Mouse (Mus musculus): ENCODE measurements around the gene Cul5.
A peak's percentile ranks its signal among the peaks of the same experiment; 100 is the strongest.

Cul5 gene

DNA sequence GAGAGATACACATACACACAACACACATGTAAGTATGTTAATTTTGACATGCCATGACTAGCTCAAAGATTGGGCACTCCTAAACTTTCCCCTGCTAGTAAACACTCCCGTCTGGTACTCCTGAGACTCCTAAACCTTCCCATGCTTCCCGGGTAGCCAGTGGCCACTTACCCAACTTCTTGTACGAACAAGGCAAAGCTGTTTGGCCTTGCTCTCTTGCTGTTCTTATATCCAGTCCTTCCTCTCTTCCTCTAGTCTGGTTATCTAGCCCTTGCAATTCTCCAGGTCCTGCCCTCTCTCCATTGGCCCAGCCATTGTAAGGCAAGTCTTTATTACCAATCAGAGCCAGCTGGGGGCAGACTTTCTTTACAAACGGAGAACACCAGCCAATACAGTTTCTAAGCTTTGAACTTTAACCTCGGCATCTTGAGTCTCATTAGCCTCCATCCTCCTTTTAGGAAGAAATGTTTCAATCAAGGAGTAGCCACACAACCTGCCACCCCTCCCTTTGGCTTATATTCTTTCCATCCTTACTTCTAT, at the start of gene Cul5:
Gene Cul5 (minus strand): TSS at position 335 of the 540 bp plus-strand sequence.
- peak in 1 of 2 experiments; percentile 39 for DNase-seq

- peak; percentile 82 for DNase-seq
Measured at GRCm38 (mm10) chr9:53705992-53706696, 36.3 kb upstream of the Cul5 start, which contains the start of gene Rab39. Gene Rab39 (minus strand): TSS chr9:53706232.

GRCm38 (mm10) chr9:53705491-53705991, 35.7 kb upstream of the Cul5 start:
- peak in 1 of 2 experiments; percentile 38 for DNase-seq

DNA sequence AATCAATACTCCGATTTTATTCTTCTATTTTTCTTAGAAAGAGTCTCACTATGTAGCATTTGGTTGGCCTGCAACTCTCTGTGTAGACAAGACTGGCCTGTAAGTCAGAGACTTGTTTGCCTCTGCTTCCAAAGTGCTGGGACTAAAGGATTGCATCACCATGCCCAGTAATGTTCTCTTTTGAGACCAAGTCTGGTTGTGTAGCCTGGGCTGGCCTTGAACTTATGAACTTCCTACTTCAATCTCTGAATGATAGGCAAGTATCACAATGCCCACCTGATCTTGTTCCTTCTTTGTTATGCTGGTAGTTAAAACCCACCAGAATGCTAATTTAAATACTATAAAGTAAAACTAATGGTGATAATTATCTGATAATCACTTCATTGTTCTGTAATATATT, 33.2 kb upstream of the Cul5 start:
- no peak for DNase-seq

DNA sequence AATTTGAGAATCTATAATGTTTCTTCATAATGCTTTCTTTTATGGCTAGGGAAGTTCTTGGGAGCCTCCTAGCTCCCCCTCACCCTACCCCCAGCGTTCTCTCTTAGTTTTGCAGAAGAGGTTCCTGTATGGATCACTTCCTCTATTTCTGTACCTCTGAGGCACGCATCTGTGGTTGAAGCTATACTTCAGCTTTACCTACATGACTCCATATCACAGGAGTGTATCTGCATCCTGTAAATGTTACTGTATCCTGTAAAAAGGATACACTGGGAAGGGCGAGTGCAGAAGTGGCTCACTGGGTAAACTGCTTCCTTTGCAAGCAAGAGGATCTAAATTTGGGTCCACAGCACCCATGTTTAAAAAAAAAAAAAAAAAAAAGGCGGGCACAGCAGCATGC, 30.7 kb upstream of the Cul5 start:
- DNase-seq: no peak

GRCm38 (mm10) chr9:53695846-53696245, 26.0 kb upstream of the Cul5 start:
- no peak for DNase-seq

- no peak for DNase-seq
Measured at GRCm38 (mm10) chr9:53693718-53694117, 23.9 kb upstream of the Cul5 start.

- DNase-seq: no peak
Measured at GRCm38 (mm10) chr9:53691745-53692670, 22.2 kb upstream of the Cul5 start.

DNA sequence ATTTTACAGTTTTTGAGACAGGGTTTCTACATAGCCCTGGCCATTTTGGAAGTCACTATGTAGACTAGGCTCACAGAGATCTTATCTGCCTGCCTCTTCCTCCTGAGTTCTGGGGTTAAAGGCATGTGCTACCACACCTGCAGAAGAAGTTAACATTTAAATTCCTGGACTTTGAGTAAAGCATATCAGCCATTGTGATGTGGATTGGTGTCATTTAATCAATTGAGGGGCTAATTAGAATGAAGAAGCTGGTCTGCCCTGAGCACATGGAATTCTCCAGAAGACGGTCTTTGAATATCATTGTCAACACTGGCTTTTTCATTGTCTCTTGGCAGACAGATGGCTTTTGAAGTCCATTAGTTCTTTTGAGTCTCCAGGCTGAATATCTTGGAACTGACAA, 11.0 kb upstream of the Cul5 start:
- DNase-seq: no peak

GRCm38 (mm10) chr9:53676921-53677320, 7.1 kb upstream of the Cul5 start:
- DNase-seq: no peak

DNA sequence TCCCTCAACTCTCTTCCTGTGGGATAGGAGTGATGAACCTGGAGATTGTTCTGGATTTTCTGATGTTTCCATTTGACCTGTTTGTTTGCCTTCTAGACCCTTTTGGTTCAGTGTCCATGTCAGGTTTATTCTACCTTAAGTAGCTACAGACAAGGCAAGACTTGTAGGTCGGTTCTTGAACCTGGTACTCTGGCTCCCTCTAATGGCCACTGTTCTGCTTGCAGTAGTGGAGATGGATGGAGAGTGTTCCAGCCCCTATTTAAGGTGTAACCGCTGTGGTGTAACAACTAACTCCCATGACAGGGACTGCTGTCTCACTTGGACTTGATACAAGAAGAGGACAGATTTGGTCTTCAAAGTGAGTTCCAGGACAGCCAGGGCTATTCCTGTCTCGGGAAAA, 3.8 kb upstream of the Cul5 start:
- peak; percentile 35 to 80 for DNase-seq

GRCm38 (mm10) chr9:53667020-53667669, 2.7 kb downstream of the Cul5 start:
- peak; percentile 96 to 97 for DNase-seq

- DNase-seq: no peak
Measured at GRCm38 (mm10) chr9:53666665-53667019, 3.2 kb downstream of the Cul5 start.

DNA sequence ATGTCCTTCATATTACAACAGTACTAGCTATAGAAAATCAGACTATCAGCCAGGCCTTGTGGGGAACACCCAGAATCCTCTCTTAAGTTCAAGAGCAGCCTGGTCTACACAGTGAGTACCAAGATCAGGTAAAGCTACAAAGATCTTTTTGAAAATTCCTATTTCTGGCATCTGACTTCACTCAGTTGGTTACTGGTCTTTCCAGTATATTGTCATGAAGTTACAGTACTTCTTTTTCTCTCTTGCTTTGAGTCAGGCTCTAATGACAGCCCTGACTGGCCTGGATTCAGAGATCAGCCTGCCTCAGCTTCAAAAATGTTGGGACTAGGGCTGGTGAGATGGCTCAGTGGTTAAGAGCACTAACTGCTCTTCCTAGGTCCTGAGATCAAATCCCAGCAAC, 4.4 kb downstream of the Cul5 start:
- no peak for DNase-seq

DNA sequence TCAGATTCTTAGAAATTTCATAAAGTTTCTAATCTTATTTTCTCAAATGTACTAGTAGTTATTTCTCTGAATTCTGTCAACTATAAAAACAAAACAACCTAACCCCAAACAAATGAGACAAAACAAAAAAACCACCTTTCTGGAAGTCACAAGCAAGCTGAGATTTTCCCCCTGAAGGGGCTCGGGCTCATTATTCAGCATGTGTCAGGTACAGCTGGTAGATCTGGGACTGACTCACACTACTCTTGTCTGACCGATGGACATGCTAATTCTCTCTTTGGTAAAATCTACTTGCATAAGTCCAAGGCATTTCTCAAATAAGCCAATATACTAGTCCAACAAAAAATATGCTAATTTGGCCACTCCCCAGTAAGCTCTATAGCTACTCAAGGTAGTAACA, 5.0 kb downstream of the Cul5 start:
- DNase-seq: no peak

- no peak for DNase-seq
Measured at GRCm38 (mm10) chr9:53634796-53635195, 35.0 kb downstream of the Cul5 start.

- no peak for DNase-seq
Measured at GRCm38 (mm10) chr9:53615246-53615645, 54.6 kb downstream of the Cul5 start.

DNA sequence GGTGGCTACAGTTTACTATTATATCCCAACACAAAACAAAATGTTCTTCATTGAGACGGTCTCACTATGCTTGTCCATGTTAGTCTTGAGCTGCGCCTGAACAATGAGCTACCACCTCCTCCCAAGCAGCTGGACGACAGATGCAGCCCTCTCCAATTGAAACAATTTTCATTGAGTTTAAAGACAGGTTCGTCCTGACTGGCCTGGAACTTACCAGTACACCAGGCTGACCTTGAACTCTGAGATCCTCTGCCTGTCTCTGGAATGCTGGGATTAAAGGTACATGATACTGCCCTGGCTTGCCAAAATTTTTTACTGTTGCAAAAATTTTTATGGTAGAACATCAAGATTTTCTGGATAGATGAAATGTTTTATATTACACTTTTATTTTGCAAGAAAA, 55.5 kb downstream of the Cul5 start:
- no peak for DNase-seq

DNA sequence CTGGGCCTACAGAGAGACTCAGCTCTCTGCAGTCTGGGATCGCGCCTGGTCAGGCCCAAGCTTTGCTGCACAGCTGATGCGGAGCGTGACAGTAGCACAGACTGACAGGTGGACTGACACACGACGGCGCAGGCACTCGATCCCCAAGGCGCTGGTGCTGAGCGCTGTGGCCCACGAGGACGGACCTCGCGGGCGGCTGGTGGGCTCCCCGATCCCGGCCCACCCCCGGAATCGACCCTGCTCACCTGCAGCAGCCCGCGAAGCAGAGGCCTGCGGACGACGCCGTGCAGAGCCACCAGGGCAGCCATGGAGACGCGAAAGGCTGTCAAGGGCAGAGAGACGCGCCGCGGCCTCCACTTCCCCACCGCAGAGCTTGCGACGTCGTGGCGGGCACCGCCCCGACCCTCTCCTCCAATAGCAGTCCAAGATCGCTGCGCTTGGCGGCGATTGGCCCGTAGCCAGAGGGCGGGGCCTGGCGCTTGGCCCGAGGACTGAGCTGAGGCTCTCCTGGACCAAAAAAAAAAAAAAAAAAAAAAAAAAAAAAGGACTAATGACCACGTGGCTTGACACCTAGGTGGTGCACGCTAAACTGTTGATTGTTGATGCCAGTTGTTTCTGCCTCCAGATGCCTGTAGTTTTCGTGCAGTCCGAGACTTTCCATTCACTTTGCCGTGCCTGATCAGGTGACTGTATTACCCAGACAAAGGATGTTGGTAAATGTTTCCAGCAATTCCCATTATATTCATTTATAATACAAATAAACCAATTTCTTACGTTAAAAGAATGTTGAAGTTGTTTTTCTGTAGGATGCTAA, 59.6 kb downstream of the Cul5 start, which contains the start of gene Acat1:
Gene Acat1 (minus strand): TSS at position 415 of the 814 bp plus-strand sequence.
- DNase-seq: peak; percentile 96

GRCm38 (mm10) chr9:53609306-53609967, 60.4 kb downstream of the Cul5 start:
- no peak for DNase-seq

DNA sequence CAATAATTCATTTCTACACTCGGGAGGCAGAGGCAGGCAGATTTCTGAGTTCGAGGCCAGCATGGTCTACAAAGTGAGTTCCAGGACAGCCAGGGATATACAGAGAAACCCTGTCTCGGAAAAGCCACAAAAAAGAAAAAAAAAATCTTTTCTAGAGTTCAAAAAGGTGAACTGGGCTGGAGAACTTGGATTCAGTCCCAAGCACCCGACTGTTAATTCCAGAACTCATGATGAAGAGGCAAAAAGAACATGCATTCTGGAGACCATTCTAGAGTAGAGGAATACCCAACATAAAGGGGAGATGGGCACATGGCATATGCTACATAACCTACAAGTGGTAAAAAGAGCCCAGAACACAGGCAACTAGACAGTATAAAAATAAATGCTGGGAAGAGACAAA, 62.0 kb downstream of the Cul5 start:
- DNase-seq: no peak

All from lung, postnatal 4 days (tissue).